Mouse (Mus musculus): ENCODE data around the gene Fam19a1. TPM values are rescaled to one million over a fixed set of nuclear protein-coding genes. Genes with fewer than 3 reads are reported as not detected.

Fam19a1 gene
- total and polyA plus RNA-seq, 3 experiments = 0.49 TPM; not detected in 2

DNA sequence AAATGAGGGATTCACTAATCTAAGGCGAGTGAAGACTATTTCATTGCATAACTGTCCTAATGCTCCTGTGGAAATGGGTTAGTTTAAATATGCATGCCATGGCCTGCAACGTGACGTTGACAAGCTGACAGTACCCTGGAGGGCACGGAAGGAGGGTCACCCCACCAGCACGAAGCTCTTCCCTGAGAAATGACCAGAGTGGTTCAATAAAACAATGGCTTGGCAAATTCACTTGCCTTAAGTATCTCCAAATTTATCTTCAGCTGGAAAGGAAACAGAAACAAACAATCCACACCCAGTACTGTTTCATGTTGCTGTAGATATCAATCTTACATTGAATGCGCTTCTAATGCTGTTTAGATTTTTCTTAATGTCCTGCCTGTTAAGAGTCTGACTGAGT, 316.4 kb downstream of the Fam19a1 start:
- ATAC-seq (ENCODE audit: extremely low read depth, insufficient number of reproducible peaks, low FRiP score, poor library complexity, severe bottlenecking) = no peak
- no peaks in the 10 kb centered on the region for H3K36me3 ChIP-seq (replicated peaks)
- no peak for DNase-seq (ENCODE audit: low spot score)
- peaks cover 9% of the 10 kb centered on the region for H3K9me3 ChIP-seq (replicated peaks)
- no peak overlapping the region for H3K4me3 ChIP-seq (ENCODE audit: low read depth, low read length)
- no peaks in the 10 kb centered on the region for H3K27me3 ChIP-seq (ENCODE audit: insufficient read depth, low read length)
- TF ChIP-seq GATA2 (IDR thresholded peaks at IDR 0.05; ENCODE audit: borderline replicate concordance, low read depth, low read length) = no peak
- no peak for TF ChIP-seq TAL1 (conservative IDR thresholded peaks at IDR 0.05; ENCODE audit: low read depth, low read length)
- no peak for TF ChIP-seq CTCF (IDR thresholded peaks at IDR 0.05; ENCODE audit: low read depth, low read length)
- TF ChIP-seq GATA1 (IDR thresholded peaks at IDR 0.05; ENCODE audit: borderline replicate concordance, low read length) = no peak
- no peak for TF ChIP-seq POLR2AphosphoS5 (IDR thresholded peaks at IDR 0.05; ENCODE audit: insufficient replicate concordance, low read depth, low read length)
- H3K4me1 ChIP-seq (ENCODE audit: insufficient read depth, low read depth, low read length) = no peaks in the 10 kb centered on the region

- DNase-seq (ENCODE audit: low spot score) = no peak
- no peaks in the 10 kb centered on the region for H3K4me1 ChIP-seq (ENCODE audit: insufficient read depth, low read depth, low read length)
- no peaks in the 10 kb centered on the region for H3K27me3 ChIP-seq (ENCODE audit: insufficient read depth, low read length)
- no peaks in the 10 kb centered on the region for H3K36me3 ChIP-seq (replicated peaks)
- ATAC-seq (ENCODE audit: extremely low read depth, insufficient number of reproducible peaks, low FRiP score, poor library complexity, severe bottlenecking) = no peak
- H3K4me3 ChIP-seq (ENCODE audit: low read depth, low read length) = no peak overlapping the region
- peaks cover 6% of the 10 kb centered on the region for H3K9me3 ChIP-seq (replicated peaks)
- TF ChIP-seq GATA2 (IDR thresholded peaks at IDR 0.05; ENCODE audit: borderline replicate concordance, low read depth, low read length) (no peak), POLR2AphosphoS5 (IDR thresholded peaks at IDR 0.05; ENCODE audit: insufficient replicate concordance, low read depth, low read length) (no peak), CTCF (IDR thresholded peaks at IDR 0.05; ENCODE audit: low read depth, low read length) (no peak), GATA1 (IDR thresholded peaks at IDR 0.05; ENCODE audit: borderline replicate concordance, low read length) (no peak), TAL1 (conservative IDR thresholded peaks at IDR 0.05; ENCODE audit: low read depth, low read length) (no peak)
Observed at GRCm38 (mm10) chr6:96432397-96432796, 319.4 kb downstream of the Fam19a1 start.

- Histone ChIP-seq H3K4me3 (ENCODE audit: low read depth, low read length) (no peak overlapping the region), H3K4me1 (ENCODE audit: insufficient read depth, low read depth, low read length) (no peaks in the 10 kb centered on the region), H3K27me3 (ENCODE audit: insufficient read depth, low read length) (no peaks in the 10 kb centered on the region), H3K9me3 (replicated peaks) (peaks cover 7% of the 10 kb centered on the region), H3K36me3 (replicated peaks) (no peaks in the 10 kb centered on the region)
- ATAC-seq (ENCODE audit: extremely low read depth, insufficient number of reproducible peaks, low FRiP score, poor library complexity, severe bottlenecking) (no peak), DNase-seq (ENCODE audit: low spot score) (no peak)
- no peak for TF ChIP-seq TAL1 (conservative IDR thresholded peaks at IDR 0.05; ENCODE audit: low read depth, low read length)
- no peak for TF ChIP-seq POLR2AphosphoS5 (IDR thresholded peaks at IDR 0.05; ENCODE audit: insufficient replicate concordance, low read depth, low read length)
- no peak for TF ChIP-seq GATA1 (IDR thresholded peaks at IDR 0.05; ENCODE audit: borderline replicate concordance, low read length)
- no peak for TF ChIP-seq CTCF (IDR thresholded peaks at IDR 0.05; ENCODE audit: low read depth, low read length)
- TF ChIP-seq GATA2 (IDR thresholded peaks at IDR 0.05; ENCODE audit: borderline replicate concordance, low read depth, low read length) = no peak
Observed at GRCm38 (mm10) chr6:96433896-96434295, 320.9 kb downstream of the Fam19a1 start.

DNA sequence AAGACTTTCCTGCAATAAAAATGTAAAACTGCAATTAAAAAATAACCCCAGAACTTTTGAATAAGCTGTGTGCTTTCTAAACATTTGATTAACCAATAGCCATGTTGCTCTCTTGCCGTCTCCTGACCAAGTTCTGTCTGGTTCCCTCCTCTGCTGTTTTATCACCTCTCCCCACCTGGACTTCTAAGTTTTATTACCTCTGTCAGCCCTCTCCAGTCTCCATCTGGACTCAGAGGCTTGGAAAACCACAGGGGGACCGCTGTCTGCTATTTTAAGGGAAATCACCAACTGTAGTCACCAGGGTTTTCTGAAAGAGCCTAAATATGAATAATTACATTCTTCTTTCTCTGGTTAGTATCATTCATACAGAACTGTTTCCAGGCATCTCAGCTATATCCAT, 322.6 kb downstream of the Fam19a1 start:
- peaks cover 17% of the 10 kb centered on the region for H3K9me3 ChIP-seq (replicated peaks)
- H3K4me3 ChIP-seq (ENCODE audit: low read depth, low read length) = no peak overlapping the region
- H3K27me3 ChIP-seq (ENCODE audit: insufficient read depth, low read length) = no peaks in the 10 kb centered on the region
- ATAC-seq (ENCODE audit: extremely low read depth, insufficient number of reproducible peaks, low FRiP score, poor library complexity, severe bottlenecking) (no peak), DNase-seq (ENCODE audit: low spot score) (no peak)
- TF ChIP-seq GATA2 (IDR thresholded peaks at IDR 0.05; ENCODE audit: borderline replicate concordance, low read depth, low read length) (no peak), CTCF (IDR thresholded peaks at IDR 0.05; ENCODE audit: low read depth, low read length) (no peak), POLR2AphosphoS5 (IDR thresholded peaks at IDR 0.05; ENCODE audit: insufficient replicate concordance, low read depth, low read length) (no peak), GATA1 (IDR thresholded peaks at IDR 0.05; ENCODE audit: borderline replicate concordance, low read length) (no peak), TAL1 (conservative IDR thresholded peaks at IDR 0.05; ENCODE audit: low read depth, low read length) (no peak)
- no peaks in the 10 kb centered on the region for H3K36me3 ChIP-seq (replicated peaks)
- no peaks in the 10 kb centered on the region for H3K4me1 ChIP-seq (ENCODE audit: insufficient read depth, low read depth, low read length)

DNA sequence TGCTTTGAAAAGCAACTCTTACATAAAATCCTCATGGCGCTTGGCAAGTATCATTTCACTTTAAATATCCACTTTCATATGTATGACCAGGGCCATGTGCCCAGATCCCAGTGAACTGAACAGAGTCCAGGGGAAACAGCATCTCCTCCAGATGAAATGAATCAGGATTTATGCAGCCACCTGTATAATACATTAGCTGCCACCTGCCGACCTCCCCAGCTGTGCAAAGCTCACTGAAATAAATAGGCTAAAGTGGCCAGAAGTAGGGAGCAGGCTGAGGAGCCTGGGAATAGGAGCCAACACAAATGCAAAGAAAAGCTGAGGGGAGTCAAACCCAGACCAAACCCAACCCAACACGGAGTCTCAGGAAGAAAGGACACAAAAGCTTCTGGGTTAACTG, 324.9 kb downstream of the Fam19a1 start:
- no peaks in the 10 kb centered on the region for H3K4me1 ChIP-seq (ENCODE audit: insufficient read depth, low read depth, low read length)
- ATAC-seq (ENCODE audit: extremely low read depth, insufficient number of reproducible peaks, low FRiP score, poor library complexity, severe bottlenecking) (no peak), DNase-seq (ENCODE audit: low spot score) (no peak)
- H3K36me3 ChIP-seq (replicated peaks) = no peaks in the 10 kb centered on the region
- no peak overlapping the region for H3K4me3 ChIP-seq (ENCODE audit: low read depth, low read length)
- H3K9me3 ChIP-seq (replicated peaks) = peaks cover 19% of the 10 kb centered on the region
- no peak for TF ChIP-seq GATA2 (IDR thresholded peaks at IDR 0.05; ENCODE audit: borderline replicate concordance, low read depth, low read length)
- no peak for TF ChIP-seq TAL1 (conservative IDR thresholded peaks at IDR 0.05; ENCODE audit: low read depth, low read length)
- TF ChIP-seq CTCF (IDR thresholded peaks at IDR 0.05; ENCODE audit: low read depth, low read length) = no peak
- no peak for TF ChIP-seq GATA1 (IDR thresholded peaks at IDR 0.05; ENCODE audit: borderline replicate concordance, low read length)
- TF ChIP-seq POLR2AphosphoS5 (IDR thresholded peaks at IDR 0.05; ENCODE audit: insufficient replicate concordance, low read depth, low read length) = no peak
- no peaks in the 10 kb centered on the region for H3K27me3 ChIP-seq (ENCODE audit: insufficient read depth, low read length)

- Histone ChIP-seq H3K27me3 (ENCODE audit: insufficient read depth, low read length) (no peaks in the 10 kb centered on the region), H3K4me3 (ENCODE audit: low read depth, low read length) (no peak overlapping the region), H3K36me3 (replicated peaks) (no peaks in the 10 kb centered on the region), H3K9me3 (replicated peaks) (peaks cover 22% of the 10 kb centered on the region), H3K4me1 (ENCODE audit: insufficient read depth, low read depth, low read length) (no peaks in the 10 kb centered on the region)
- TF ChIP-seq GATA2 (IDR thresholded peaks at IDR 0.05; ENCODE audit: borderline replicate concordance, low read depth, low read length) (no peak), POLR2AphosphoS5 (IDR thresholded peaks at IDR 0.05; ENCODE audit: insufficient replicate concordance, low read depth, low read length) (no peak), CTCF (IDR thresholded peaks at IDR 0.05; ENCODE audit: low read depth, low read length) (no peak), GATA1 (IDR thresholded peaks at IDR 0.05; ENCODE audit: borderline replicate concordance, low read length) (no peak), TAL1 (conservative IDR thresholded peaks at IDR 0.05; ENCODE audit: low read depth, low read length) (no peak)
- DNase-seq (ENCODE audit: low spot score) (no peak), ATAC-seq (ENCODE audit: extremely low read depth, insufficient number of reproducible peaks, low FRiP score, poor library complexity, severe bottlenecking) (no peak)
Observed at GRCm38 (mm10) chr6:96439419-96439818, 326.5 kb downstream of the Fam19a1 start.

Measured in G1E (cell line).